Mouse (Mus musculus) cerebellum, postnatal 14 days (tissue): ENCODE measurements around the gene Gpsm3.
A peak's percentile ranks its signal among the peaks of the same experiment; 100 is the strongest.

Experiments
- DNase-seq, 2 experiments: peaks; one replicate each; pipeline ENCODE4 v3.0.0; 2021; ENCODE audit warnings: mixed read lengths in 2 of 2

The Gpsm3 gene

DNA sequence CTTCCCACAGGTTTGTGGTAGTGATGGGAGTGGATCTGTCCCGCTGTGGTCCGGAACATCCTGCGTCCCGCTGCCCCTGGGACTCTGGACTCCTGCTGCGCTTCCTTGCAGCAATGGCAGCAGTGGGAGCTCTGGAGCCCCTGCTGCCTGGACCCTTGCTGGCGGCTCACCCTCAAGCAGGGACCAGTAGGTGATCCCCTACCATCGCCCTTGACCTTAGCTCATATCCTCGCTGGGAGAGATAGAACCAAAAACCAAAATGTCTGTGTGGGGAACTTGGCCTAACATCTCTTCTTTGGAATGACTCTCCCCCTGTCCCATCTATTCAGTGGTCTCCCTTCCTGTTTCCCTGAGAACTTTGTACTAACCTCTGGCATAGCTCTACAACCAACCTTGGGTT is 5.8 kb upstream of the Gpsm3 start:
- DNase-seq: no peak

DNA sequence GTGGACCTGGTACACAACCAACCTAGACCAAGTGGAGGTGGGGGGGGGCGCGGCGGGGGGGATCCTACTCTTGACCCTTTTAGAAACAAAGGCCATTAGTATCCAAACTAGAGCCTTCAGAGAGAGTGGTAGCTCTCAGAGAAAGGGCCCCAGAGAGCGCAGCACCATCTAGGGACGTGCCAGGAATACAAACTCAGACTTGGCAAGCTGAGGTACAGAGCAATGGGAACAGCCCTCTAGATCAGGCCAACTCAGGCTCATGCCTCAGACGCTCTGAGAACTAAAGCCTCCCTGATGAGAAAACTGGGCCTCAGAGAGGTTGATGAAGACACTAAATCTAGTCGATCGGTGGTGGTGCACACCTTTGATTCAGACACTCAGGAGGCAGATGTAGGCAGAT is 4.5 kb upstream of the Gpsm3 start:
- DNase-seq: no peak

DNA sequence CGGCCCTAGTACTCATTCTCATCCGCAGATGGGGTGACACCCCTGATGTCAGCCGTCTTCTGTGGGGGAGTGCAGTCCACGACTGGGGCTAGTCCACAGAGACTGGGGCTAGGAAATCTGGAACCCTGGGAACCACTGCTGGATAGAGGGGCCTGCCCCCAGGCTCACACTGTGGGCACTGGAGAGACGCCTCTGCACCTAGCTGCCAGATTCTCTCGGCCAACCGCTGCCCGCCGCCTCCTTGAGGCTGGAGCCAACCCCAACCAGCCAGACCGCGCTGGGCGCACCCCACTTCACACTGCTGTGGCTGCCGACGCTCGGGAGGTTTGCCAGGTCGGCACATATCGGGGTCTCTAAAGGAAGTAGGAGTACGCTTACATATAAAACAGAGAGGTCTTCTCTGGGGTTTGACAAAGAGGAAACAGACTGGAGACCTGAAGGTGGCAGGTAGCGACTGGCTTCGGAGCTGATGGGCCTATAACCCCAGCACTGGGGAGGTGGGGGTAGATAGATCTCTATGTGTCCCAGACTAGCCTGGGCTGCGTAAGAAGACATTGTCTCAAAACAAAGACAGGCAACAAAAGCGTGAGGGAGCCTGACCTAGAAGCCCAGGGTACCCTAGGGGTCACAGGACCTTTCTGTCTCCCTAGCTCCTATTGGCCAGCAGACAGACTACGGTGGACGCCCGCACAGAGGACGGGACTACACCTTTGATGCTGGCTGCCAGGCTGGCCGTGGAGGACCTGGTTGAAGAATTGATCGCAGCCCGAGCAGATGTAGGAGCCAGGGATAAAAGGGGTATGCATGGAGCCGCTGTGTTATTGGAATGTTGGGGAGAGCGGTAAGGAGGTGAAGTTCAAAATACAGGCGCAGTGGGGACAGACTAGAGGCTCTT is 3.5 kb upstream of the Gpsm3 start:
- DNase-seq: peak in 1 of 2 experiments; percentile 33

DNA sequence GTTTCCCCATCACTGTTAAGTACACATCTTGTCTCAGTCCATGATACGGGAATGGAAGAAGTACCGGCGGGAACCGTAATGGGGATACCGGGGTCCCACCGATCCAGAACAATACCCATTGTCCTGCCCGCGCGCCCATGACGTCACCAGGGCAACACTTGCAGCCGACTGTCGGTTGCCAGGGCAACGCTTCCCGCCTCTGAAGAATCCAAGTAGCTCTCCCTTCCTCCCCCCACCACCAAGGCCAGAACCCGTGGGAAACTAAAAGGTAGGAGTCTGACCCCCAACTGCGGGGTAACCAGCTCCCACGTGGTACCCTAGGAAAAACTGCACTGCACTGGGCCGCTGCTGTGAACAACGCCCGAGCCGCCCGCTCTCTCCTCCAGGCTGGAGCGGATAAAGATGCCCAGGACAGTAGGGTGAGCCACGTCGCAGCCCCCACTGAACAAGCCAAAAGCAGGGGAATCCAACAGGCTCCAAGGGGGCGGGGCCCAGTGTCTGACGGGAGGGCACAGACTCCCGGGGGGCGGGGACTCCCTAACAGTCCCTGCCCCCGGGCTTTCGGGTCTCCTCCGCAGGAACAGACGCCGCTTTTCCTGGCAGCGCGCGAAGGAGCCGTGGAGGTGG is 2.7 kb upstream of the Gpsm3 start:
- DNase-seq: peak; percentile 87 to 90

DNA sequence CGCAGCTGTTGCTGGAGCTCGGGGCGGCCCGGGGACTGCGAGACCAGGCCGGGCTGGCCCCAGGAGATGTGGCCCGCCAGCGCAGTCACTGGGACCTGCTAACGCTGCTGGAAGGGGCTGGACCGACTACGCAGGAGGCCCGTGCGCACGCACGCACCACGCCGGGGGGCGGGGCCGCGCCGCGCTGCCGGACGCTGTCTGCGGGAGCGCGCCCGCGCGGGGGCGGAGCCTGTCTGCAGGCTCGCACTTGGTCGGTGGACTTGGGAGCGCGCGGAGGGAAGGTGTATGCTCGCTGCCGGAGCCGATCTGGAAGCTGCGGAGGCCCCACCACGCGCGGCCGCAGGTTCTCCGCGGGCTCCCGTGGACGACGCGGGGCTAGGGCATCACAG is 2.2 kb upstream of the Gpsm3 start:
- peak; percentile 97 to 99 for DNase-seq

DNA sequence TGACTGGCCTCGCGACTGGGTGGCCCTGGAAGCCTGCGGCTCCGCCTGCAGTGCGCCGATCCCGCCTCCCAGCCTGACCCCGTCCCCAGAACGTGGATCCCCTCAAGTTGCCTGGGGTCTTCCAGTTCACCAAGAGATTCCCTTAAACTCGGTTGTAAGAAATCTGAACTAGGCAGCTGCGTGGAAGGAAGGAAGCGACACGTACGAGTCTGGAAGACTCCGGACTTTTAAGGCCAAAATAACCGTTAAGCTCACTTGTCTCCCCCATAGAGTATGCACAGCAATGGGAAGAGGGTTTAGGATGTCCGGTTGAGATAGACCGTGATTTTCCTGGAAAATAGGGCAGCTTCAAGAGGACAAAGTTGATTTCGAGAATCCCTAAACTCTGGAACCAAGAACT is 1.8 kb upstream of the Gpsm3 start:
- DNase-seq: no peak

DNA sequence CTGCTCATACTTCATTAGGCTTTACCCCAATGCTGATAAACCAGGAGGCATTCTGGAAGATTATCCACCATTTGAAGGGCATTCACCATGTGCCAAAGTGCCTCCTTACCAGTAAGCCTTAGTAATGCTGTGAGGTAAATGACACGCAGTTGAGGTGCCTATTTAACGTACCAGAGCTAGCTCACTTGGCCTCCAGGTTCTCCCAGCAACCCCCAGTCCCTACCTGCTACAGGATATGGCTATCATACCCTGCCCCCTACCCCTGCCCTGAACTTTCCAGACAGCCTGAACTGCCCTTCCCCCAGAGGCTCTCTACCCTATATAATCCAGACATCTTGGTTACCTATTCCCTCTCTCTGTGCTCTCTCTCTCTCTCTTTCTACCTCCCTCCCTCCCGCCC is 839 bp upstream of the Gpsm3 start:
- DNase-seq: no peak

GRCm38 (mm10) chr17:34589206-34589605 is 400 bp upstream of the Gpsm3 start:
- DNase-seq: no peak

GRCm38 (mm10) chr17:34590154-34590987 is 765 bp downstream of the Gpsm3 start:
- DNase-seq: no peak

DNA sequence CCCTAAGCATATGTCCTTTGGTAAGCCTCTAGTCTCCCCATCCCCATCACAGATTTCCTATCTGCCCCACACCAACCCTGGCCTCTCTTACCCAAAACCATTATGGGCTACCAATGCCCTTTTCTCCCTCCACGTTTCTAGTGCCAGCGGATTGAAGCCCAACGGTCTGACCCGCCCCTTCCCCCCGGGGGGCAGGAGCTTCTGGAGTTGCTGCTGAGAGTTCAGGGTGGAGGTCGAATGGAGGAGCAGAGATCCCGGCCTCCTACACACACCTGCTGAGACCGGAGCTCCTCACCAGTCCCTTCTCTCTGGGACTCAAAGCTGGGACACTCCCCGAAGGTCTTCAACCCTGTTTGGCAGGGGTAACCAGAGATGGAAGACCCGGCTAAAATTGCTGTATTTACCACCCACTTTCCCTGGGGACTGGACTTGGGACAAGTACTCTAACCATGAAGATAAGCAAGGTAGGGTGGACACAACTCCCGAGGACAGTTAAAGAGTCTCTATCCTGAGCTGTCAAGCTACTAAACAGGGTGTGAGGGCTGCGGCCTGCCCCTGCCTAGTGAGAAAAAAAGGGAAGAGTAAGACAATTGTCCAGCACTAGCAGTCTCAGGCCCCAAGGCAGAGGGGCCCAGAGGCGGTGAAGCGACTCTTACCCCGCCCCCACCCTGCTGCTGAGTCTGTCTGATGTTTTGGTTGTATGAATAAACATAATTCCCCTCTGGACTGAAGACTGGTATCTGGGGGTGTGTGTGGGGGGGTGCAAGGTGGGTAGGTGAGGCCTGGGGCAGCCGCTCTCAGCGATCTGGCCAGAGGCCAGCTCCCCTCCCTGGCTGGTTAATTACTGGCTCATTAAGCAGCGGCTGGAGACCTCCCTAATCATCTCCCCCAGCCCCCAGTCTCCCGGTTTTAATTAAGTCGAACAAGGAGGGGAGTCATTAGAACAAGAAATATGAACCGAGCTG is 1.7 kb downstream of the Gpsm3 start, which contains the start of gene Pbx2:
Gene Pbx2 (plus strand): TSS at position 238 of the 965 bp plus-strand sequence.
- DNase-seq: no peak

DNA sequence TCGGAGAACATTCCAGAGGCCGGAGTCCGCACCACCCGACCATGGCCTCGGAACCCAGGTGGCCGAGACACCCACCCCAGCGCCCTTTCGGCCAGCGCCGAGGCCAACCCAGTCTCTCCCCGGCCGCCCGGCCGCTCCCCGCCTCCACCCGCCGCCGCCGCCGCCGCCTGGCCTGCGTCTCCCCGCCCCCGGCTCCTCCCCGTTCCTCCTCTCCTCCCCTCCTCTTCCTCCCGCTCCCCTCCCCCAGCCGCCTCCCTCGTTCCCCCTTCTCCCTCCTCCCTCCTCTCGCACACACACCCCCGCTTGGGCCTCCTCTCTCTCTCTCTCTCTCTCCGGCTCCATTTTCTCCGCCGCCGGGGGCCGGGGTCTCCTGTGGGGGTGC is 2.4 kb downstream of the Gpsm3 start:
- peak; percentile 92 to 95 for DNase-seq

DNA sequence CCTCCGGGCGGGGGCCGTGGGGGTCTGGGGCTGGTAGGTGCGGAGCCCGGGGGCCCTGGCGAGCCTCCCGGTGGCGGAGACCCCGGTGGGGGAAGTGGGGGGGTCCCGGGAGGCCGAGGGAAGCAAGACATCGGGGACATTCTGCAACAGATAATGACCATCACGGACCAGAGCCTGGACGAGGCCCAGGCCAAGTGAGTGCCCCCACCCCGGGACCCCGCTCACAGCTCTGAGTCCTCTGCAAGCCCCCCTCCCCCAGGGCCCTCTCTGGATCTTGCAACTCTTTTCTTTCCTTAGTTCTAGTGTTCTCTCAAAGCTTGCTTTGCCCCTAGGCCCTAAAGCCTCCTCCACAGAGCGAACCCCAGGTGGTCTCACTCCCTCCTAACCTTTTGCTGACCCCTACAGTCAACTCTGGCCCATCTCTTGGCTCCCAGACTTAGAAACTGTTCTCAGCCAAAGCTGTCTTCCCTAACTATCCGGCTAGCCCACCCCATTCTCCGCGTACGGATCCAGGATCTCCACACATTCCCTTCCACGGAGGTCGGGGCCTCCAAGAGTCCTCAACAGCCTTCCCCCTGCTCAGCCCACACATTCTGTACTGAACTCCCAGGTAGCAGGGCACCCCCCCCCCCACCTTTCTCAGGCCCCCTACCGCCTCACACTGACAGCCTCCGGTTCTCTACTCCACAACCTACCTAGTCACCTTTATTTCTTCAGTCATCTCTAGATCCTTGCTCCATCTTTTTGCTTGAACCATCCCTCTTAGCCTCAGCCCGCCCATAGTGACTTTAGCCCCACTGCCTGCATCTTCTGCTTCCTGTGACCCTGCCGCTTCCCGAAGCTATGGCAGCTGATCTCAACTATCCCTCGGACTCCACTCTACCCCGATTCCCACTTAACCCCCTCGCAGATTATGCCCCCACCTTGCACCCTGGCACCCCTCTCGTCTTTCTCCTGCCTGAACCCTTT is 3.3 kb downstream of the Gpsm3 start:
- DNase-seq: peak; percentile 66 to 69

- no peak for DNase-seq
Measured at GRCm38 (mm10) chr17:34593752-34594525, 4.3 kb downstream of the Gpsm3 start.

GRCm38 (mm10) chr17:34596098-34596497 is 6.5 kb downstream of the Gpsm3 start:
- DNase-seq: no peak

DNA sequence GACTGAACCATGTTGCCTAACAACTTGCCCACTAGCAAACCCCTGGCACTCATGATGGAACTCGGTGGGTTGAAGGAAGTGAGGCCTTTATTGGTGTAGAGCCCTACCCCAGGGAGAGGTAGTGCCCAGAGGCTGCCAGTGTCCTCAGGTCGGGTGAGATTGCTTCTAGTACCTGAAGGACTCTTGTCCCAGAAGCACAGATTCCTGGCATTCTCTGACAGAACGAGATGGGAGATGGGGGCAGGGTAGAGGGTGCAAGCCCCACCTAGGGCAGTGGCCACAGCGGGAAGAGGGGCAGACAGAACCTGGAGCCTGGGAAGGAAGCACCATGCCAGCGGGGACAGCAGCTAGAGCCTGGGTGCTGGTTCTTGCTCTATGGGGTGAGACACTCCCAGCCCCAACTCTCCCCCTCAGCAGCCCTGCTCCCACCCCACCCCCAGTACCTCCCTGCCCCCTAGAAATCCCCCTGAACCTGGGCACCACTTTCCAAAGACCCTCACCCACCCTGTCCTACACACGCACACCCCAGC is 8.0 kb downstream of the Gpsm3 start, which contains the start of gene Ager:
Gene Ager (plus strand): TSS at position 297 of the 530 bp plus-strand sequence.
- no peak for DNase-seq

GRCm38 (mm10) chr17:34599891-34600290 is 10.3 kb downstream of the Gpsm3 start:
- no peak for DNase-seq

DNA sequence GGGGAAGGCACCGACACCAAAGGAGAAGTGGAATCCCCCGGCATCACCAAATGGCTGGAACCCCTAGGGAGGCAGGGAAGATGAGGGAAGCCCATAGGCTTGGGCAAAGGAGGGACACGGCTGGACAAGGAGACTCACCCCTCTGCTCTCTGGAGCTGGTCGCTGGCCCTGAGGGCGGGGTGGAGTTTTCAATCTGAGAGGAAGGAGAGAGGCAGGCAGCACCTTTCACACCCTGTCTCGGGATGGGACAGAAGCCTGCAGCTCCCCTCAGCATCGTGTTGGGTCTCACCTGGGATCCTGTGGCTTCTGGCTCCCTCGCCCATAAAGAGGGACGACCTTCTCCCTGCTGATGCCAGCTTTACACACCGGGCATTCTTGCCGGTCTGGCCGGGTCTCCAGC is 12.2 kb downstream of the Gpsm3 start:
- DNase-seq: no peak

GRCm38 (mm10) chr17:34603375-34604060 is 13.9 kb downstream of the Gpsm3 start, which contains the start of gene Rnf5:
TSS of gene Rnf5 (minus strand) at chr17:34603690.
- DNase-seq: peak; percentile 99 to 100

GRCm38 (mm10) chr17:34604061-34604508 is 14.5 kb downstream of the Gpsm3 start, which contains the start of gene Agpat1:
TSS of gene Agpat1 (plus strand) at chr17:34604262.
- peak; percentile 99 for DNase-seq
